Mouse (Mus musculus): Measurements from ENCODE around the gene Tmem150c.

Gene Tmem150c

DNA sequence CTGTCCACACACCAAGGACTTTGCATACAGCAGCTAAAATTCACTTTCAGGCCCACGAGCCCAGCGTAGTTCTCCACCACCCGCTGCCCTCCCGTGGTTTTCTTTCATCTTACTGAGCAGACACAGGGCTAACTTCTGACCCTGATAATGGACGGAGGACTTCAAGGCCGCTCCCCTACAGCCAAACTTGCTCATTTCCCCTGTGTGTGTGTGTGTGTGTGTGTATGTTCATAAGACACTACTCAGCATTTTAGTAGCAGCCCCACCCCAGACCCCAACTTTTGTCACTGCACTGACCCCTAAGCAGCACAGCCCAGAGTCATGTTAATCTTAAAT lies at the start of gene Tmem150c:
Tmem150c (minus strand) TSS at position 171 of the 336 bp plus-strand sequence.
- no peak for DNase-seq (ENCODE audit: low spot score in 2 of 2)

GRCm38 (mm10) chr5:100209093-100209492 lies 49.5 kb upstream of the Tmem150c start:
- no peak for DNase-seq (ENCODE audit: low spot score in 2 of 2)

DNA sequence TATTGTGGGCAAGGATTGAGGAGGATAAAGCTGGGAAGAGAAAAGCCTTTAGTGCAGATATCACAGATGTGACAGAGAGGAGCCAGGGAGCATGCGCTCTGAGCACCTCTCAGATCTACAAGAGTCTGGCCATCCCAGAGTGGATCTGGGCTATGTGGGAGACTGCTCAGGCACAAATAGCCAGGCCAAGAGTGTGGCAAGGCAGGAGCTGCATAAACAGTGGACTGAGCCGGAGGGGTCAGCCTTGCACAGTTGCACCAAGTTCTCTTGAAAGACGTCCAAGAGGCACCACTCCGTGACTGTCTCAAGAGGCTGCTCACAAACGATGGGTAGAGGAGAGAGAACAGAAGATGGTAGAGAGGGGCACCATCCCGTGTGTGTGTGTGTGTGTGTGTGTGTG lies 47.1 kb upstream of the Tmem150c start:
- no peak for DNase-seq (ENCODE audit: low spot score in 2 of 2)

DNA sequence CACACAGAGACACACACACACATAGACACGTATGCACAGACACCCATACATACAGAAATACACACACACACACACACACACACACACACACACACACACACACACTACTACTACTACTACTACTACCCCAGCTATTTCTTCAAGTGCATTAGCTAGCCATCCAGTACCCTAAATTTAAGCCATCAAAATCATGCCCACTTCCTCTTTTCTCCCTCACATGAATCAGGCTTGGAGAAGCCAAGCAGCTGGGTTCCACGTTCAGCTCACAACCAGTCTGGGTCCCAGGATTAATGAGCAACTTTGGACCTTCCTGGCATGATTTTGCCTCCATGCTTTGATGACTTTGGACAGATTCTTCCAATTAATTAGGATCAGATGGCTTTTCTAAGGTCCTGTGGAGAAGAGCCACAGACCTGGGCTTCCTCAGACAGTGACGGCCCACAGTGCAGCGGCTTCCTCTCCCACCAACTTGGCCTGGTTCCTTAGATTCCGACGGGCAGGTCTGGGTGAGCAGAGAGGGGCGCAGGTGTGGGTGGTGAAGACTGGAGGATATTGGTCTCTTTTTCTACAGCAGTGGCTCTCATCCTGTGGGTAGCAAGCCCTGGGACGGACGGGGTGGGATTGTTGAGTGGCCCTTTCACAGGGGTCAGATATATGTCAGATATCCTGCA lies 46.0 kb upstream of the Tmem150c start:
- DNase-seq (ENCODE audit: low spot score in 2 of 2) = no peak

GRCm38 (mm10) chr5:100200805-100201204 lies 41.2 kb upstream of the Tmem150c start:
- no peak for DNase-seq (ENCODE audit: low spot score in 2 of 2)

GRCm38 (mm10) chr5:100200296-100200695 lies 40.7 kb upstream of the Tmem150c start:
- no peak for DNase-seq (ENCODE audit: low spot score in 2 of 2)

DNA sequence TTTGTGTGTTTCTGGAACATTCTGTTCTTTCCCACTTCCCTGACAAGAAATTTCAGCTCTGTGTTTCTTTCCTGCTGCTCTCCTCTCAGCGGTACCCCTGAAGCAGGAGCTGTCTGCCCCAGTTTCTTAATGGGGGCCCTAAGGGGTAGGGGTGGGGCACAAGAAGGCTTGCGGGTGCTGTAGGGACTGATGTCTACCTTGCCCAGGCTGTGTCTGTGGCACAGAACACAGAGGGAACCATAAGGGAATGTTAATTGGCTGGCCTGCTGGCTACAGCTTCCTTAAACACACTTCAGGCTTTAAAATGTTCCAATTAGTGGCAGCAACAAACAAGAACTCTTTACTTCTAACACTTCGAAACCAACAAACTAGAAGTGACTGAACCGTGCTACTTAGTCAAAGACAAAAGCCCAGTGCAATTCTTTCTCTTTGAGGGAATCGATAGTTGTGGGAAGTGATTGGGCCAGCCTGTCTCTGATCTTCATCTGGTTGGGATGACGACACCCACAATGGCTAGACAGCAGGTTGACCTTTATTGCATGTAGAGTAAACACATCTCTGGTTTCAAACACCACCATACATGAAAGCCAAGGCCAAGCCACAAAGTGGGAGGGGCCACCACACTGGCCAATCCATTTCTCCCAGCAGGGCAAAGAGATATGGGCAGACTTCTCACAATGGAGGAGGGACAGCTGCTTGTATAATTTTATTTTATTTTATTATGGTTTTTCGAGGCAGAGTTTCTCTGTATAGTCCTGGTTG lies 39.7 kb upstream of the Tmem150c start:
- DNase-seq (ENCODE audit: low spot score in 2 of 2) = no peak

DNA sequence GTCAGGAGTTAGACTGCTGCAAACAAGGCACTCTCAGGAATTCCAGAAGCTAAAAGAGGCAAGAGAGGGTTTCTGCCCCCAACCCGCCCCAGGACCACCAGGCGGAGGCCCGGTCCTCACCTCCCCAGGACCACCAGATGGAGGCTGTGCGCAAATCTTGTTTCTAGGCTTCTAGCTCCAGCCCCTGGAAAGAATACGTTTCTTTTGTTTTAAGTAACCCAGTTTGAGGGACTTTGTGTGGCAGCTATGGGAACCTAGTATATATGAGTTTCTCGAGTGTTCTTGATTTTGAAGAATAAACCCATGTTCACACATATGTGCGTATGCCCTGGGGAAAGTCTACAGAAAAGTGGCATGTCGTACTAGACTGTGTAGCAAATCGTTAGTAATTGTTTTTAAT lies 37.9 kb upstream of the Tmem150c start:
- no peak for DNase-seq (ENCODE audit: low spot score in 2 of 2)

GRCm38 (mm10) chr5:100196854-100197431 lies 37.3 kb upstream of the Tmem150c start:
- no peak for DNase-seq (ENCODE audit: low spot score in 2 of 2)

DNA sequence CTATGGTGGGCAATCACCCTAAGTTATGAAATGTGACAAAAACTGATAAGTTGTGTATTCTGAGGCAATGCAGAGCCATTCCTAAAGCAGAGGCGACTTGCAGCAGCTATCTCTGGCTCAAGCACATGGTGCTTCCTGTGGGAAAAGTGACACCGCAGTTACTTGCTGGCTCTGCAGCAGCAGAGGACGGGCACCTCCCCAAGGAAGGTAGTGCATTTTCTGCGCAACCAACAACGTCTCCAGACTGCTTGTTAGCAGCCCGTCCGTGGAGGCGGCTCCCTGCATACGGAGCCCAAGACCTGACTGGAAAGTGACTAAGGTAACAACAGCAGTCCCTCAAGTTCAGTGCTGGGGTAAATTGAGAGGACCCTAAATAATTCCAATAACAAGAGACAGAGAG lies 36.8 kb upstream of the Tmem150c start:
- no peak for DNase-seq (ENCODE audit: low spot score in 2 of 2)

DNA sequence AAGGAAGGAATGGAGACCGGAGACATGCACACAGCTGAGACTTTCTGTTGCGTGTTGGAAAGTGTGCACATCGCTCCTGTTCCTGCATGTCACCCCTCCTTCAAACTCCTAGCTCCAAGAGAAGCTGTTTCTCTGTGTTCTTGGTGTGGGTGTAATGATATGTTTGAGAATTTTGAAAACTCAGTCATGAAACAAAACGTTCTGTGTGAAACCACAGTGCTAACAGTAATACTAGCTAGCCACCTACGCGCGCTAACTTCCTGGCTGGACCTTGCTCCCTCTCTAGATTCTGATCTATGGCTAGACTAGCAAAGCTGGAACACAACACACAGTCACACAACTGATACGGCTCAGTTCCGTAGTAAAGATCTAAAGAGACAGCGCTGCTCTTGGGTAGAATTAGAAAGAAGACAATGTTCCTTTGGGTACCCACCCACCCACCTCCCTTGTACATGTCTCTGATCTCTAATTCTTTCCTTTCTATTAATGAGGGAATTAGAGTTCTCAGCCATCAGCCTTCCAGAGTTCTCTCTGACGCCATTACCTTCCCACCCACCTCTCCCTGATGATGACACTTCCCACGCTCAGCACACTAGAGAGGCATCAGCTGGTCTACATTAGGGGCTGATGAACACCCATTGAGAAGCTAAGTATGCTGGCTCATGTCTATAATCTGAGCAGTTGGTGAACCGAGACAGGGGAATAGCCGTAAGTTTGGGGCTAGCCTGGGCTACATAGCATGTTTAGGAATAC lies 32.0 kb upstream of the Tmem150c start:
- no peak for DNase-seq (ENCODE audit: low spot score in 2 of 2)

DNA sequence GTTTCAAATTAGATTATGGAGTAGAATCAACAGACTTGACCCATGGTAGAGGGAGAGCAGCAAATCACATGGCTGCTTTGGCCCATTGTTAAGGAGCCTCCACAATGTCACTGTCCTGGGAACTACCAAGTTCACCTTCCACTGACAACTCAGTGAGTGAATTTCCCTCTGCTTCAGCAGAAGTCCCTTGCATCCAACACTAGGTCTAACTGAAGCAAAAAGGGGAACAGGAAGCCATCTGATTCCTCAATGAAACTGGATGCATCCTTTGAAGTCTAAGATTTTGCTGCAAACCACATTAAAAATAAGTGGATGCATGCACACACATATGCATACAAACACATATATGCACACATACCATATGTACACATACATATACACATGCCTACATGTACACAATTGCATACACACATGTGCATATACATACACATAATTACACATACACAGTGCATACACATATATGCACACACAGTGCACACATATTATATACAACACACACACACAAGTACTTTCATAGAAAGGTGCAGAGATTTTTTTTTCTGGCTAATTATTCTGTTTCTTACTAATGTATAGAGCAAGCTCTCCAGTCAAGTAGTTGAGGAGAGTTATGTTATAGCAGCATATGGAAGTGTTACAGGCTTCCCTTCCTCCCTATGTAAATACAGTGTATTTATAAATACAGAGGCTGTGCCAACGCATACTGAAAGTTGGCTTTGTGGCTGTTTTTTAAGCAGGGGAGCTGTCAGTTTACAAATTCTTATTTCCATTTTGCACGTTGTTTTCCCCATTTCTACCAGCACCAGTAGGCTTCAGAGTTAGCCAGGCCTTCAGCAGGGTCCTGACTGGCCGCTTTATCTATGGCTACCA lies 27.7 kb upstream of the Tmem150c start:
- DNase-seq (ENCODE audit: low spot score in 2 of 2) = no peak

DNA sequence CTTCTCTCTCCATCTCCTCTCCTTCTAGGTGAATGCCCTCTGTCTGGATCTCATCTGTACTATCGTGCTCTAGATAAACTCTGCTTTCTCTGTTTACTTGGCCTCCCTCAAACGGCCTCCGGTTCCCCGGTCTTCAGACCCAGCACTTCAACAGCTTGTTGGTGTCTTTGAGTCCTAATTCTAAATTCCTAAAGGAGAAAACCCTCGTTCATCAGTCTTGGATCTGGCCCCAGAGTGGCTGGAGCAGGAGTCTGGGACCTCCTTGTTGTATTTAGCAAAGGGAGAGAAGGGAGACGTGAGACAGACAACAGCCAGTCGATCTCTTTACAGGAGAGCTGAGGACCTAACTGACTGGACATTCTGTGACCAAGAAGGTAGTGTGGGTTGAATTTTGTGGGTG lies 27.0 kb upstream of the Tmem150c start:
- DNase-seq (ENCODE audit: low spot score in 2 of 2) = no peak

- DNase-seq (ENCODE audit: low spot score in 2 of 2) = no peak
Measured at GRCm38 (mm10) chr5:100185895-100186294, 26.3 kb upstream of the Tmem150c start.

DNA sequence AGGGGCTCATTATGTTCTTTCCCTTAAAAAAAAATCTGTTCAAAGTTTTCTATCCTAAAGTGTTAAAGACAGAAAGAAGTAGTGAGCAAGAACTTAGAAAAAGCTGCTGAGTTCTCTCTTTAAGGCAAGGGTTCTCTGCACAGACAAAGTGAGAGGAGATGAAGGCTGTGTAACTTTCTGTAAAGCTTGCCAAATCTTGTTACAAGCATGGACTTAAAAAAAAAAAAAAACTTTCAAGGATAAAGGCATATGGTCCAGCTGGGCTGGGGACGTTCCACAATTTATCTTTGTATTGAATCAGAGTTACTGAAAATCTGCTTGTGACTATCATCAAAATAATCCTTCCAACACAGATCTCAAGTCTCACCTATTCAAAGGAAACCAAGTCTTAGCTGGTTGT lies 21.4 kb upstream of the Tmem150c start:
- DNase-seq (ENCODE audit: low spot score in 2 of 2) = no peak

- DNase-seq (ENCODE audit: low spot score in 2 of 2) = no peak
Measured at GRCm38 (mm10) chr5:100178781-100179165, 19.2 kb upstream of the Tmem150c start.

GRCm38 (mm10) chr5:100178122-100178780 lies 18.6 kb upstream of the Tmem150c start:
- no peak for DNase-seq (ENCODE audit: low spot score in 2 of 2)

- DNase-seq (ENCODE audit: low spot score in 2 of 2) = no peak
Measured at GRCm38 (mm10) chr5:100177547-100177946, 17.9 kb upstream of the Tmem150c start.

DNA sequence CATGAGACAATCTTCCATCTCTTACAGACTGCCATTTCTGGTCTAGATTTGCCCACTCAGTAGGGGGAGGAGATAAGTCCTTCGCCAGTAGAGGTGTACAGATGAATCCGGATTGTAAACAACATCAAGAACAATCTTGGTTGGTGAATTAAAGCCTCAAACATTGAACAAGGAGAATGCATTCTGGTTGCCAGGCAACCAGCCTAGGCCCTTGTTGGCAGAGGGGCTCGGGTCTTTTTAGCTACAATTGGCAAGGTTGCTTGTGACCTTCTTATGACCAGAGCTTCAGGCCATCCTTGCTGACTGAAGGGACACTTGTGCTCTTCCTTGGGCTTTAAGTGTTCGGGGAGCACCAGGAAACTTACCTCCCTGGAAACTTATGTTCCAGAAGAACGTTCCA lies 16.5 kb upstream of the Tmem150c start:
- no peak for DNase-seq (ENCODE audit: low spot score in 2 of 2)

DNA sequence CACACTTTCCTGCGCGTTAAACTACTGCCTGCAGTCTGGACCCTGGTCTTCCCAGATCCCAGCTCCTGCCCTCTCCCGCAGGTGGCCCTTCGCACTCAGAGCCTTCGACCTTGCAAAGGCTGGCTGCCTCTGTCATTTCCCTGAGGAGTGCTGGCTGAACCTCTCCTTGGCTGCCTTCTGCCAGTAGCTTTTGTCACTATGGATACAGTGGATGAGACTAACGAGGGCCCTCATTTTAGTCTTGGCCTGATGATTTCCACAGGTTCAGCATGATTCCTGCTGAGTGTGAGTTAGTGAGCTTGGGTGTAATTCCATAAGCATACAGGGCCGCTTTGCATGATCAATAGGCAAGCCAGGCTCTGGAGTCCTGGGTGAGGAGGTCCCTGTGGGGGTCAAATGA lies 16.0 kb upstream of the Tmem150c start:
- DNase-seq (ENCODE audit: low spot score in 2 of 2) = no peak

DNA sequence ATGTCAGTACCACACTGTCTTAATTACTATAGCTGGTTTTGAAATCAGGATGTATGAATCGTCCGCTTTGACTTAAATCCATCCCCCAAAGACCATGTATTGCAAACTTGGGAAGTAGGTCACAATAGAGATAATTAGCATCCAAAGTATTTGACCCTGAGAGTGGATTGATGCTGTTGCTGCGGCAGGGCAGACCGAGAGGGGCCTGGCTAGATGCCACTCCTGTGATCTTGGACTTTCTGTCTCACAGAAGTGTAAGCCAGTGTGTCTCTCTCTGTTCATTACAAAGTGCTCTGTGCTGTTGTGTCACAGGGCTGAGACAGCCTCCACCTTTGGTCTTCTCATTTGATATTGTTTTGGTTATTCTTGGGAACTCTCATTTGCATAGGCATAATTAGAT lies 12.5 kb upstream of the Tmem150c start:
- DNase-seq (ENCODE audit: low spot score in 2 of 2) = no peak

Measured in natural killer cell, adult 2 months (primary cell).